Mouse (Mus musculus) intestine, postnatal 0 days (tissue): ENCODE data around the gene Rraga. TPM values are rescaled to one million over a fixed set of nuclear protein-coding genes. Genes with fewer than 3 reads are reported as not detected.

Experiments
- ATAC-seq: fragments of 200-750 bp; cut with Nextera tagmentation; 2 replicates; pipeline ENCODE4 v1.8.0; 2017; ENCODE audit warnings: mild to moderate bottlenecking, moderate TSS enrichment, moderate library complexity
- H3K27ac ChIP-seq: fragments of 300-500 bp; sonication (generic); 2 replicates; pipeline ENCODE4 v1.5.1; 2014; ENCODE audit warnings: mild to moderate bottlenecking, low read depth, low read length, moderate library complexity
- H3K27me3 ChIP-seq: fragments of 300-500 bp; sonication (generic); replicated peaks from 2 replicates; pipeline ENCODE4 v1.6.1; 2014; ENCODE audit warnings: low read length, mixed read lengths; ENCODE audit not compliant: control insufficient read depth, insufficient read depth
- H3K36me3 ChIP-seq: fragments of 300-500 bp; sonication (generic); 2 replicates; pipeline ENCODE4 v1.6.1; 2014; ENCODE audit warnings: mild to moderate bottlenecking, moderate library complexity; ENCODE audit not compliant: control insufficient read depth, insufficient read depth
- H3K4me1 ChIP-seq: fragments of 300-500 bp; sonication (generic); replicated peaks from 2 replicates; pipeline ENCODE4 v1.6.1; 2014; ENCODE audit warnings: antibody characterized with exemption, low read length, mixed read lengths; ENCODE audit not compliant: control insufficient read depth, insufficient read depth
- H3K4me2 ChIP-seq: fragments of 300-500 bp; sonication (generic); replicated peaks from 2 replicates; pipeline ENCODE4 v1.6.1; 2014; ENCODE audit warnings: low read depth, mild to moderate bottlenecking, moderate library complexity
- H3K4me3 ChIP-seq: fragments of 300-500 bp; sonication (generic); 2 replicates; pipeline ENCODE4 v1.5.1; 2014; ENCODE audit warnings: low read depth, low read length
- H3K9ac ChIP-seq: fragments of 300-500 bp; sonication (generic); 2 replicates; pipeline ENCODE4 v1.6.1; 2014; ENCODE audit warnings: mild to moderate bottlenecking, low read depth, low read length
- H3K9me3 ChIP-seq: fragments of 300-500 bp; sonication (generic); 2 replicates; pipeline ENCODE4 v1.6.1; 2016; ENCODE audit warnings: mixed run types; ENCODE audit not compliant: control insufficient read depth
- CTCF ChIP-seq: sonication (generic); IDR thresholded peaks from 2 replicates; pipeline ENCODE4 v1.5.1; 2016; ENCODE audit warnings: low read depth, mild to moderate bottlenecking, control low read depth, antibody characterized with exemption, moderate library complexity
- WGBS: fragments of 180-500 bp; shearing (Covaris S2); extraction: QIAGEN DNeasy Blood & Tissue Kit; methylation state at CpG from one replicate; pipeline ENCODE4 v1.1.7; 2014; 5-methylcytosine and 5-hydroxymethylcytosine counted together
- polyA plus RNA-seq: library from polyadenylated mRNA; unstranded; fragments of >200 nt; fragmentation: Nextera tagmentation; extraction: Ambion mirVana; gene quantifications from 2 replicates; pipeline ENCODE4 v1.2.1, GENCODE M21; 2015

Gene Rraga
- polyA plus RNA-seq, 1 experiment from 2014 or later, result 38.6 TPM

DNA sequence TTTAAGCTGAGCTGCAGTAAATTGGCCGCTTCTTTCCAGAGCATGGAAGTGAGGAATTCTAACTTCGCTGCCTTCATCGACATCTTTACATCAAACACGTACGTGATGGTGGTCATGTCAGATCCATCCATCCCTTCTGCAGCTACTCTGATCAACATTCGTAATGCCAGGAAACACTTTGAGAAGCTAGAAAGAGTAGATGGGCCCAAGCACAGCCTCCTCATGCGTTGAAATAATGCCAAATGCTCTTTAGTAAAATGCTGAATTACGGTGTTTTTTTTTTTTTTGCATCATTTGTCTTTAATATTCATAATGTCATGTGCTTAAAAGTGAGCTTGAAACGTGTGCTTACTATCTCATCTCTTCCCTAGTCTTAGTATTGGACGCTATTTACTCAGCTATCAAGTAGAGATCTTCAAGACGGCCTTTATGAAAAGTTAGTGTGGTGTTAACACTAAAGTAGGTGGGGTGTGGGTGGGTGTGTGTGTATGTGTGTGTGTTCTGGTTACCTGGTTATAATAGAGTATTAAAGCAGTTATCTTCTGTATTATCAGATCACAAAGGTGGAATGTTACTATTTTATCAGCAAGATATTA lies 1.3 kb downstream of the Rraga start:
- Histone ChIP-seq H3K4me2 (peak overlapping the region; percentile 83), H3K27me3 (no peaks in the 10 kb centered on the region), H3K36me3 (no peaks in the 10 kb centered on the region; the same call in none of the 2 replicates), H3K4me1 (no peaks in the 10 kb centered on the region), H3K4me3 (peak overlapping the region; percentile 81), H3K27ac (no peak overlapping the region), H3K9ac (peak overlapping the region; percentile 92), H3K9me3 (no peaks in the 10 kb centered on the region)
- WGBS, result 5% methylated on average over 11 of the region's 11 CpGs
- TF ChIP-seq CTCF, result no peak
- ATAC-seq, result no peak

DNA sequence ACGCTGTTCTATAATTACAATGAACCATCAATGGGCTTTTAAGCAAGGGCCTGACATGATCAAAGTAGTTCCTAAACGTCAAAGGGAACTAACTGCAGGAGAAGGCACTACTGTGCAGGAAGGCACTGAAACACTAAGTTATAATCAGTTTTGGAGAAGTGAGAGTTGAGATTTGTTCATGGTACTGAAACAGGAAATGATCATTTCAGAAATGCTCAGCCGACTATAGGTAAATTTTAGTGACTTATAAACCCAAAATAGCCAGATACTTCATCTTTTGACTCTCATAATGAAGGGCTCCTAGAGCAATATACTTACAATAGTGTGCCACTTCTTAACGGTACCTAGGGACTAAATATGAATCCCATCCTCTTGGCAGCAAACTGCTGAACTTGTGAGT lies 4.6 kb downstream of the Rraga start:
- 62% methylated on average over 4 of the region's 4 CpGs for WGBS
- peaks cover 20% of the 10 kb centered on the region for H3K36me3 ChIP-seq
- TF ChIP-seq CTCF, result no peak

DNA sequence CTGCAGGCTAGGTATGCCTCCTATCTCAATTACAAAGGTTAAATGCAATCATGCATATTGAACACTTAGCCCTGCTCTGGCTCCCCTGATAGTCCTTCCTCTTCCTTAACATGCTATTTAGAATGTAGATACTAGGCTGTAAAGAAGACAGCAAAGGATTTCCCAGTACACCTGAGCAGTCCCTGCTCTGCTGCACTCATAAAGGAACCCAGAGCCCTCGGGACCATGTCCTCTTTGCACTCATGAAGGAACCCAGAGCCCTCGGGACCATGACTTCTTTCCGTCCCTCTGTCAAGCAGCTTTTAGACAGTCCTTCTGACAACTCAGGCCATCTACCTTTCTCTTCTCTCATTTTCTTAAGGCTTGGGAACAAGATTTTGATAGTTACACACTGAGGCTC lies 5.1 kb downstream of the Rraga start:
- no peak overlapping the region for H3K27ac ChIP-seq
- H3K9me3 ChIP-seq, result no peaks in the 10 kb centered on the region
- H3K4me1 ChIP-seq, result no peaks in the 10 kb centered on the region
- H3K27me3 ChIP-seq, result no peaks in the 10 kb centered on the region
- TF ChIP-seq CTCF, result no peak
- no peak overlapping the region for H3K9ac ChIP-seq
- no peak for ATAC-seq
- WGBS, result 80% methylated on average over 3 of the region's 3 CpGs
- no peak overlapping the region for H3K4me3 ChIP-seq
- H3K36me3 ChIP-seq, result peaks cover 26% of the 10 kb centered on the region
- H3K4me2 ChIP-seq, result no peak overlapping the region

More for the DNA sequence above, 4.6 kb downstream of the Rraga start:
- ATAC-seq, result no peak
- Histone ChIP-seq H3K4me1 (no peaks in the 10 kb centered on the region), H3K27me3 (no peaks in the 10 kb centered on the region), H3K4me2 (no peak overlapping the region), H3K4me3 (no peak overlapping the region), H3K27ac (no peak overlapping the region), H3K9ac (no peak overlapping the region), H3K9me3 (no peaks in the 10 kb centered on the region)

DNA sequence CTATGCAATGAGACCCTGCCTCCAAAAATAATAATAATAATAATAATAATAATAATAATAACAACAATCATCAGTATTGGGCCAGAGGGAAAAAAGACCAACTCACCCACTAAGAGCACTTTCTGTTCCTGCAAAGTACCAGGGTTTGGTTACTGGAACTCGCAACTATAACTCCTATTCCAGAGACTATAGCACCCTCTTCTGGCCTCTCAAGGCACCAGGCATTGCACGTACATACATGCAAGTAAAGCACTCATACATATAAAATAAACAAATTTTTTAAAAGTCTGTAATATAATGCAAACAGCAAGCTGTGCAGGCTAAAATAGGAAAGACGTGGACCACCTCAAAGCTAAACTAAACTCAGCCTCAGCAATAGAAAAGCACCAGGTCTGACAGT lies 12.8 kb downstream of the Rraga start:
- 88% methylated on average over 3 of the region's 3 CpGs for WGBS
- Histone ChIP-seq H3K9me3 (no peaks in the 10 kb centered on the region), H3K27me3 (no peaks in the 10 kb centered on the region), H3K4me2 (no peak overlapping the region), H3K36me3 (peaks cover 24% of the 10 kb centered on the region), H3K27ac (no peak overlapping the region), H3K9ac (no peak overlapping the region), H3K4me1 (no peaks in the 10 kb centered on the region), H3K4me3 (no peak overlapping the region)
- ATAC-seq, result no peak
- peak; percentile 49 for TF ChIP-seq CTCF

DNA sequence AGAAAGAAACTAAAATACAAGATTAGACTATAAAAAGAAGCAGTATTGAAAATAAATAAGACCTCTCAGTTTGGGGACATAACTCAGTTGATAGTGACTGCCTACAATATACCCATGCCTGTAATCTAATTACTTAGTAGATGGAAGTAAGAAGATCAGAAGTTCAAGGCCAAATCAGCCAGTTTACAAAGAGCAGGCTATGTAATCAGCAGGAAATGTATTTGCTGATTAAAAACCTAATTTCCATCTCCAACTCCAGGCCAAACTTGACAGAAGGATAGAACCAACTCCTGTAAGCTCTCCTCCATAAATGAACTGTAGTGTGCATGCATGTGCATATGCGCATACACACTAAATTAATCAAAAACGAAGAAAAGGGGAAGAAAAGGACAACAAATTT lies 15.8 kb downstream of the Rraga start:
- WGBS, result 100% methylated on average over 2 of the region's 2 CpGs
- Histone ChIP-seq H3K27ac (no peak overlapping the region), H3K36me3 (peaks cover 13% of the 10 kb centered on the region), H3K9ac (no peak overlapping the region), H3K4me2 (no peak overlapping the region), H3K9me3 (no peaks in the 10 kb centered on the region), H3K27me3 (no peaks in the 10 kb centered on the region), H3K4me1 (no peaks in the 10 kb centered on the region), H3K4me3 (no peak overlapping the region)
- ATAC-seq, result no peak
- no peak for TF ChIP-seq CTCF

DNA sequence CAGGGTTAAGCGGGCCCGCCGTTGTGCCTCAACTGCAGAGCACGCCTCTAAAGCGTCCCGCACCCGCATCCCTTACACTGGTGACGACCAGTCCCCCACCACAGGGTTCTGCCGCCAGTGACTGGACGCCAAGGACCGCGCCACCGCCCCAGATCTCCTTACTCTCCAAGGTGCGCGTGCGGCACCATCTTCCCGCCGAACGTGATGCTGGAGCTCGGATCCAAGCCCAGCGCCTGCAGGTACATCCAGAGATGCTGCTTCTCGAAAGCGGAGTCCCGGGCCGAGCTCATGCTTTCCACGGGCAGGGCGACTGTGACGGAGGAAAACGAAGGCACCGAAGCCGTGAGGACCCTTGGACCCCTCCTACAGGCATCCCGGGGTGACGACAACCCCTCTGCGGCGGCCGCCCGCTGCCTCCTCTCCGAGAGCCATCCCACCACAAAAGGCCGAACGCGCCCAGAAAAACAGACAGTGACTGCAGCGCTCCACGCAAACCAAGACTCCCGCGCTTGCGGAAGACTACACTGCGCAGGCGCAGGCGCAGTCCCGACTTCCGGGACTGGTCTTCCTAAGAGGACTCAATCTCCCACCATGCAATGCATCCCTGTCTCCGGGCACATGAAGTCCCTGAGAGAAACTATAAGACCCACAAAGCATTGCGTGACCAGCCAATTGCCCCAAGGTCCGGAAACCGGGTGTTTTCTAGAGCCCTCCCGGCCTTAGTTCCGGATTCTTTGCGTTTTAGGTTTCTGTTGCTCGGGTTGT lies 36.2 kb downstream of the Rraga start, which contains the start of gene Haus6:
TSS of gene Haus6 (minus strand) at position 532 of the 765 bp plus-strand sequence.
- Histone ChIP-seq H3K27ac (peak within 1 kb of the TSS; percentile 75), H3K9me3 (no peaks in the 10 kb centered on the region), H3K4me2 (peak within 1 kb of the TSS; percentile 91), H3K4me3 (peak within 1 kb of the TSS; percentile 90), H3K27me3 (no peaks in the 10 kb centered on the region), H3K36me3 (peaks cover 3% of the 10 kb centered on the region; the same call in 1 of the 2 replicates), H3K4me1 (no peaks in the 10 kb centered on the region), H3K9ac (peak within 1 kb of the TSS; percentile 73)
- 0 out of 2 replicates have a peak, but pooled peaks have one; percentile 12 for TF ChIP-seq CTCF
- peak; percentile 100 for ATAC-seq
- WGBS, result under 1% methylated on average over 59 of the region's 59 CpGs
